Mouse (Mus musculus): ENCODE measurements around the gene Dlx5. TPM values are rescaled to one million over a fixed set of nuclear protein-coding genes. Genes with fewer than 3 reads are reported as not detected.

Dlx5 gene
- polyA plus RNA-seq, 1 experiment from 2014 or later, result 0.41 TPM

DNA sequence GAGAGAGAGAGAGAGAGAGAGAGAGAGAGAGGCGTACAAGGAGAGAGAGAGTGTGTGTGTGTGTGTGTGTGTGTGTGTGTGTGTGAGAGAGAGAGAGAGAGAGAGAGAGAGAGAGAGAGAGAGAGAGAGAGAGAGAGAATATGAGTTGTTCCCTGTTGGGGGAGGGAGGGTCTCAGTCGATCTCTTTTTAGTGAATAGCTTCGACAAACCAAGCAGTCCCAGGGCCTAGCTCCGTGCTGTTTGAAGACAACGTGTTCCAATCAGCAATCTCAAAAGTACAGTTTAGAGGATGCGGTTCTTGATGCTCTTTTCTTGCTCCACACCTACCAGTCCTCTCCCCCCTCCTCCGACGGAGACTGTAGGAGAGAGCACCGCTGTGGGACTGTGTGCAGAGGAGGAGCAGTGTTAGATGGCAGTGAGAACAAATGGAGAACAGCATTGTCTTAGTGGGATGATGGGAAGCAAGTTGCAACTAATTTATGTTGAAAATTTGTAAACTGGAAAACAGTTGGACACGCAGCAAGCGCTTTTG lies 447 bp upstream of the Dlx5 start:
- H3K27me3 ChIP-seq (replicated peaks), result peaks cover 67% of the 10 kb centered on the region
- ATAC-seq (ENCODE audit: low FRiP score), result no peak
- H3K36me3 ChIP-seq, result no peaks in the 10 kb centered on the region
- H3K9me3 ChIP-seq (replicated peaks), result no peaks in the 10 kb centered on the region
- 8% methylated on average over 10 of the region's 11 CpGs for WGBS
- peak overlapping the region; percentile 75 for H3K4me2 ChIP-seq
- peaks cover 19% of the 10 kb centered on the region for H3K4me1 ChIP-seq
- peak overlapping the region; percentile 33; the same call in 1 of the 2 replicates for H3K4me3 ChIP-seq (replicated peaks)
- H3K9ac ChIP-seq (replicated peaks), result no peak overlapping the region
- no peak overlapping the region for H3K27ac ChIP-seq (replicated peaks)

GRCm38 (mm10) chr6:6881115-6881637 lies 709 bp downstream of the Dlx5 start:
- Histone ChIP-seq H3K9ac (replicated peaks) (0 out of 2 replicates have a peak overlapping the region, but pooled peaks have one; percentile 20), H3K4me3 (replicated peaks) (peak overlapping the region; percentile 33), H3K4me2 (peak overlapping the region; percentile 75), H3K27me3 (replicated peaks) (peaks cover 78% of the 10 kb centered on the region), H3K4me1 (peaks cover 19% of the 10 kb centered on the region), H3K36me3 (no peaks in the 10 kb centered on the region), H3K27ac (replicated peaks) (no peak overlapping the region), H3K9me3 (replicated peaks) (no peaks in the 10 kb centered on the region)
- peak; percentile 55; the same call in 1 of the 2 replicates for ATAC-seq (ENCODE audit: low FRiP score)
- WGBS, result under 1% methylated on average over 30 of the region's 30 CpGs

- peaks cover 19% of the 10 kb centered on the region for H3K4me1 ChIP-seq
- ATAC-seq (ENCODE audit: low FRiP score), result no peak
- H3K4me3 ChIP-seq (replicated peaks), result peak overlapping the region; percentile 33
- H3K27me3 ChIP-seq (replicated peaks), result peaks cover 84% of the 10 kb centered on the region
- H3K27ac ChIP-seq (replicated peaks), result no peak overlapping the region
- H3K9me3 ChIP-seq (replicated peaks), result no peaks in the 10 kb centered on the region
- WGBS, result under 1% methylated on average over 24 of the region's 24 CpGs
- H3K36me3 ChIP-seq, result no peaks in the 10 kb centered on the region
- peak overlapping the region; percentile 75 for H3K4me2 ChIP-seq
- no peak overlapping the region for H3K9ac ChIP-seq (replicated peaks)
Measured at GRCm38 (mm10) chr6:6880361-6881114, 1.3 kb downstream of the Dlx5 start.

DNA sequence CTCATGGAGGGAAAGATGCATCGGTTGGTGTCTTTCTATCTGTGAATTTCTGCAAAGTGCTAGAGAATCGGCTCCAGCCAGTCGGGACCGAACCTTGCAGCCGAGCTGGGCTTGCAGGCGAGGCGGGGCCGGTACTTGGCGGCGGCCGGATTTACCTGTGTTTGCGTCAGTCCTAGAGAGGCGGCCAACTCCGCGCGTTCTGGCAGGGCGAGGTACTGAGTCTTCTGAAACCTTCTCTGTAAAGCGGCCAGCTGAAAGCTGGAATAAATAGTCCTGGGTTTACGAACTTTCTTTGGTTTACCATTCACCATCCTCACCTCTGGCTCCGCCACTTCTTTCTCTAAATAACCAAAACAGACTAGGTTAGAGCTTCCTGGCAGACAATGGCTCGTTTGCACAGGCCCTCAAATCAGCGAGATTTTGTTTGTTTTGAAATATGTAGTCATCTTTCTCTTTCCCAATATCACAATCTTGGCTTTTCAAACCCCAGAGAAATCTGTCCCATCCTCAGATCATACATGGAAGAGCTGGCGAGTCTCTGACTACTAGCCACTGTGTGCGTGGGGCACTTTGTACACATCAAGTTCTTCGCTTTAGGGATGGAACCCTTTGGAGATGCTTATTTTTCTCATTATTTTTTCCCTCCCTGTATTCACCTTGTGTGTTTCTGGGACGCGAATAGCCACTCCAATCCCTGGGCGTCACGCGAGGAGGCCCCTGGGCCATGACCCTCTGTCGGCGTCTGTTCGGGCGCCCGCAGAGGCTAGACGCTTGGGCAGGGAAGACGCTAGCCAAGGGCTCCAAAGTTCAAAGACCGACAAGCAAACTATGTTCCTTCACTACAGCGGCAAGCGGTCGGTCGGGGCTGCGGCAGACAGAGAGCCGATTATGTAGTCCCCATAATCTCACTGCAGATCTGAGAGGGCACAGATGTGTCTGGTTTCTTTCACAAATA lies 2.2 kb downstream of the Dlx5 start:
- ATAC-seq (ENCODE audit: low FRiP score), result no peak
- WGBS, result 3% methylated on average over 44 of the region's 44 CpGs
- no peaks in the 10 kb centered on the region for H3K9me3 ChIP-seq (replicated peaks)
- no peak overlapping the region for H3K4me2 ChIP-seq
- no peaks in the 10 kb centered on the region for H3K36me3 ChIP-seq
- peaks cover 17% of the 10 kb centered on the region for H3K4me1 ChIP-seq
- no peak overlapping the region for H3K27ac ChIP-seq (replicated peaks)
- no peak overlapping the region; the same call in 1 of the 2 replicates for H3K4me3 ChIP-seq (replicated peaks)
- peaks cover 91% of the 10 kb centered on the region for H3K27me3 ChIP-seq (replicated peaks)
- no peak overlapping the region for H3K9ac ChIP-seq (replicated peaks)

- Histone ChIP-seq H3K9ac (replicated peaks) (no peak overlapping the region), H3K4me3 (replicated peaks) (no peak overlapping the region), H3K9me3 (replicated peaks) (no peaks in the 10 kb centered on the region), H3K27ac (replicated peaks) (no peak overlapping the region), H3K4me1 (peaks cover 21% of the 10 kb centered on the region), H3K27me3 (replicated peaks) (peaks cover 92% of the 10 kb centered on the region), H3K4me2 (no peak overlapping the region), H3K36me3 (no peaks in the 10 kb centered on the region)
- WGBS, result 2% methylated on average over 14 of the region's 14 CpGs
- ATAC-seq (ENCODE audit: low FRiP score), result no peak
Measured at GRCm38 (mm10) chr6:6878841-6879291, 3.0 kb downstream of the Dlx5 start.

DNA sequence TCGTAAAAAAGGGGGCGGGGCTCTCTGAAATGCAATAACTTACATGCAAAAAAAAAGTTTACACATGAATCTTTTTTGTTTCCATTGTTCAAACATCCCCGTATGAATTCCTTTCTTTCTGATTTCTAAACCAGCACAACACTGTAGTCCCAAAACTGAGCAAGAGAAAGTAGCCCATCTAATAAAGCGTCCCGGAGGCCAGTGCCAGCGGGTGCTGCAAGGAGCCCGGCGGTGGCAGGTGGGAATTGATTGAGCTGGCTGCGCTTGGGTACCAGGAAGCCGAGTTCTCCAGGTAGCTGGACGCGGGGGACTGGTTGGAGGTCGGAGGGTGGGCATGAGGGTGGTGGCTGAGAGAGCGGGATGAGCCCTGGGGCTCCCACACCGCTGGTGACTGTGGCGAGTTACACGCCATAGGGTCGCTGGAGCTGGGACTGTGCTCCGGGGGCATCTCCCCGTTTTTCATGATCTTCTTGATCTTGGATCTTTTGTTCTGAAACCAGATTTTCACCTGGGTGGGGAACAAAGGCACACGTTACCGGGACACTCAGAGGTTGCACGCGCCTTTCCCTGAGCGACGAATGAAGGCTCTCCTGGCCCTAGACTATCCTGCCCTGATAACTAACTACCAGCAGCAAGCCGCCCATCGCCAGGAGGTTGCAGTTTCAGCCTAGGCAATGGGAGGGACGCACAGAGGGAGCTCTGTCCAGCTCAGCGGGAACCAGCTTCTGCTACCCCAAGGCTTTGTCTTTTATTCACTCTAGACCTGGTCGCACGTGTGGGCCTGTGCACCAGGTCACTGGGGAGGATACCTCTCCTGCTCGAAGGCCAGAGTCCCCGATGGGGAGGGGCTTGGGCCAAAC lies 3.7 kb downstream of the Dlx5 start:
- no peaks in the 10 kb centered on the region for H3K9me3 ChIP-seq (replicated peaks)
- ATAC-seq (ENCODE audit: low FRiP score), result no peak
- H3K4me2 ChIP-seq, result no peak overlapping the region
- 2% methylated on average over 34 of the region's 34 CpGs for WGBS
- no peaks in the 10 kb centered on the region for H3K36me3 ChIP-seq
- H3K4me3 ChIP-seq (replicated peaks), result no peak overlapping the region
- H3K27me3 ChIP-seq (replicated peaks), result peaks cover 91% of the 10 kb centered on the region
- no peak overlapping the region for H3K27ac ChIP-seq (replicated peaks)
- no peak overlapping the region for H3K9ac ChIP-seq (replicated peaks)
- peaks cover 21% of the 10 kb centered on the region for H3K4me1 ChIP-seq

GRCm38 (mm10) chr6:6877346-6877910 lies 4.5 kb downstream of the Dlx5 start:
- Histone ChIP-seq H3K9me3 (replicated peaks) (no peaks in the 10 kb centered on the region), H3K27me3 (replicated peaks) (peaks cover 90% of the 10 kb centered on the region)
- no peak for ATAC-seq (ENCODE audit: low FRiP score)

DNA sequence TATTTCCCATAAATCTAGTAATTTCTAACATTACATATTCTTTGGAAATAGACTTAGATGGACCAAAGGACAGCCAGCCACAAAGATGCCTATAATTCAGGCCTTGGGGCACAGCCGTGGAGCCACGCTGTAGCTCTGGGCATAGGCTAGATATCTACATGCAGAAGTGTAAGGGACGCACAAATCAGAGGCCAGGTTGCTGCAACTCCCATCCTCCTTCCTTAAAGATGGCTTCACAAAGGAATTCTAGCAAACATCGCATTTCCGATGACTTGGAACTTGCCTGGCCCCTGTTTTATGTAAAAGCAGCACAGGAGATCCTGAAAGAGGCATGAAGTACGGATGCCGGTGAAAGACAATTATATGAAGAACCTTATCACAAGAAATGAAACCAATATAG lies 5.2 kb downstream of the Dlx5 start:
- Histone ChIP-seq H3K4me3 (replicated peaks) (no peak overlapping the region), H3K36me3 (no peaks in the 10 kb centered on the region), H3K9me3 (replicated peaks) (no peaks in the 10 kb centered on the region), H3K4me1 (peaks cover 18% of the 10 kb centered on the region), H3K4me2 (no peak overlapping the region), H3K27ac (replicated peaks) (no peak overlapping the region), H3K9ac (replicated peaks) (no peak overlapping the region), H3K27me3 (replicated peaks) (peaks cover 93% of the 10 kb centered on the region)
- ATAC-seq (ENCODE audit: low FRiP score), result no peak
- WGBS, result 9% methylated on average over 7 of the region's 7 CpGs

More at GRCm38 (mm10) chr6:6877346-6877910, 4.5 kb downstream of the Dlx5 start:
- no peak overlapping the region for H3K9ac ChIP-seq (replicated peaks)
- no peak overlapping the region for H3K4me3 ChIP-seq (replicated peaks)
- 9% methylated on average over 5 of the region's 5 CpGs for WGBS
- H3K4me2 ChIP-seq, result no peak overlapping the region
- H3K36me3 ChIP-seq, result no peaks in the 10 kb centered on the region
- peaks cover 21% of the 10 kb centered on the region for H3K4me1 ChIP-seq
- no peak overlapping the region for H3K27ac ChIP-seq (replicated peaks)

DNA sequence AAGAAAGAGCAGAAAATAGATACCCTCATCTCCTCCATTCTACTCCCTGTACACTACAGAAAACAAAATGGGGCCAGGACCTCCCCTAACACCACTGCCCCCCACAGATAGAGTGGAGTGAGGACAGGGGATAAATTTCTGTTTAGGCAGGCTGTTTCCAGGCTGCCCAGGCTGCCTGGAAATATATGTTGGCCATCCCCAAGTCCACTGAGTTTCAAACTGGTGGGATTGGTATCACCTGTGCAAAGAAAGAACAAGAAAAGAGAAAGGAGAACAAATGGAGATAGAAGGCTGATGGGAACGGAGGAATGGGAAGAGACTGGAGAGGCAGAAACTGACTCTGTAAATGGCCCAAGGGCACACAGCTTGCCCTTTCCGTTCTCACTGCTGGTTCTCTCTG lies 5.7 kb downstream of the Dlx5 start:
- H3K4me1 ChIP-seq, result peaks cover 13% of the 10 kb centered on the region
- no peaks in the 10 kb centered on the region for H3K36me3 ChIP-seq
- no peak overlapping the region for H3K4me2 ChIP-seq
- H3K9me3 ChIP-seq (replicated peaks), result no peaks in the 10 kb centered on the region
- no peak for ATAC-seq (ENCODE audit: low FRiP score)
- H3K9ac ChIP-seq (replicated peaks), result no peak overlapping the region
- 0% methylated on average over 2 of the region's 2 CpGs for WGBS
- H3K4me3 ChIP-seq (replicated peaks), result no peak overlapping the region
- no peak overlapping the region for H3K27ac ChIP-seq (replicated peaks)
- H3K27me3 ChIP-seq (replicated peaks), result peaks cover 93% of the 10 kb centered on the region

DNA sequence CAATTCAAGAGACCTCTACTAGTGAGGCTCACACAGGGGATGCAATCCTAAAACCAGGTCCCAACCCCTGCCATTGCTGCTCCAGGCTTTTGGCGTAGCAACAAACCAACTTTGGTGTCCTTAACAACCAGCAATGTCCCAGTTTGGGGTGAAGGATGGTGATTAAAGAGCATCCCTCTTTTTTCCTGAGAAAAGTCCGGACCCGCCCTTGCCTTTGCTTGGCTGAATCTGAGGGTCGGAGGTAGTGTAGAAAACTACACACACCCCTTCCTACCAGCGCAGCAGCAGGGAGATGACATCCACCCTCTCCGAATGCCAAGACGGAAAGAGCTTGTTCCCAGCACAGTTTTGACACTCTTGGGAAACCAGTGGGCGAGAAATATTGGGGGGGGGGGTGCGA lies 6.2 kb downstream of the Dlx5 start:
- H3K27ac ChIP-seq (replicated peaks), result no peak overlapping the region
- WGBS, result 3% methylated on average over 9 of the region's 9 CpGs
- H3K4me2 ChIP-seq, result no peak overlapping the region
- no peak for ATAC-seq (ENCODE audit: low FRiP score)
- peaks cover 93% of the 10 kb centered on the region for H3K27me3 ChIP-seq (replicated peaks)
- H3K4me1 ChIP-seq, result peaks cover 8% of the 10 kb centered on the region; the same call in 1 of the 2 replicates
- H3K4me3 ChIP-seq (replicated peaks), result no peak overlapping the region
- no peaks in the 10 kb centered on the region for H3K36me3 ChIP-seq
- no peaks in the 10 kb centered on the region for H3K9me3 ChIP-seq (replicated peaks)
- H3K9ac ChIP-seq (replicated peaks), result no peak overlapping the region

Measured in neural tube, embryonic 15.5 days (tissue).